Mouse (Mus musculus): Measurements from ENCODE around the gene Ccdc83. TPM values are rescaled to one million over a fixed set of nuclear protein-coding genes. Genes with fewer than 3 reads are reported as not detected.

Ccdc83 gene
- polyA plus RNA-seq, 1 experiment from 2014 or later = not detected

- Histone ChIP-seq H3K9ac (ENCODE audit: low read depth, low read length) (peak overlapping the region; percentile 46), H3K4me2 (replicated peaks; ENCODE audit: low read depth) (peak overlapping the region; percentile 90), H3K9me3 (ENCODE audit: control insufficient read depth) (no peaks in the 10 kb centered on the region), H3K4me1 (replicated peaks; ENCODE audit: control insufficient read depth, insufficient read depth, low read length) (no peaks in the 10 kb centered on the region), H3K4me3 (ENCODE audit: low read depth, low read length) (peak overlapping the region; percentile 57), H3K27ac (ENCODE audit: low read depth, low read length) (no peak overlapping the region; the same call in 1 of the 2 replicates), H3K36me3 (ENCODE audit: control insufficient read depth, insufficient read depth) (no peaks in the 10 kb centered on the region), H3K27me3 (replicated peaks; ENCODE audit: control insufficient read depth, insufficient read depth, low read length) (no peaks in the 10 kb centered on the region)
- 4% methylated on average over 27 of the region's 27 CpGs for WGBS
- ATAC-seq = no peak
- no peak for TF ChIP-seq CTCF (IDR thresholded peaks at IDR 0.05; ENCODE audit: low read depth)
Observed at GRCm38 (mm10) chr7:90302647-90303552, 37.3 kb upstream of the Ccdc83 start.

GRCm38 (mm10) chr7:90301942-90302646 lies 36.5 kb upstream of the Ccdc83 start, which contains the start of gene Sytl2:
Gene Sytl2, plus strand, starts transcription at chr7:90302252.
- Histone ChIP-seq H3K27me3 (replicated peaks; ENCODE audit: control insufficient read depth, insufficient read depth, low read length) (no peaks in the 10 kb centered on the region), H3K4me3 (ENCODE audit: low read depth, low read length) (peak within 1 kb of the TSS; percentile 57), H3K27ac (ENCODE audit: low read depth, low read length) (no peak within 1 kb of the TSS; the same call in 1 of the 2 replicates), H3K9ac (ENCODE audit: low read depth, low read length) (peak within 1 kb of the TSS; percentile 46), H3K9me3 (ENCODE audit: control insufficient read depth) (no peaks in the 10 kb centered on the region), H3K36me3 (ENCODE audit: control insufficient read depth, insufficient read depth) (no peaks in the 10 kb centered on the region), H3K4me1 (replicated peaks; ENCODE audit: control insufficient read depth, insufficient read depth, low read length) (no peaks in the 10 kb centered on the region), H3K4me2 (replicated peaks; ENCODE audit: low read depth) (peak within 1 kb of the TSS; percentile 90)
- peak; percentile 84 for ATAC-seq
- WGBS = 1% methylated on average over 37 of the region's 43 CpGs
- peak; percentile 30 for TF ChIP-seq CTCF (IDR thresholded peaks at IDR 0.05; ENCODE audit: low read depth)

- no peaks in the 10 kb centered on the region for H3K27me3 ChIP-seq (replicated peaks; ENCODE audit: control insufficient read depth, insufficient read depth, low read length)
- H3K36me3 ChIP-seq (ENCODE audit: control insufficient read depth, insufficient read depth) = no peaks in the 10 kb centered on the region
- H3K4me3 ChIP-seq (ENCODE audit: low read depth, low read length) = no peak overlapping the region
- ATAC-seq = no peak
- 83% methylated on average over 6 of the region's 6 CpGs for whole genome bisulfite sequencing
- H3K9ac ChIP-seq (ENCODE audit: low read depth, low read length) = no peak overlapping the region
- H3K27ac ChIP-seq (ENCODE audit: low read depth, low read length) = no peak overlapping the region
- no peaks in the 10 kb centered on the region for H3K9me3 ChIP-seq (ENCODE audit: control insufficient read depth)
- no peak overlapping the region for H3K4me2 ChIP-seq (replicated peaks; ENCODE audit: low read depth)
- TF ChIP-seq CTCF (IDR thresholded peaks at IDR 0.05; ENCODE audit: low read depth) = no peak
- no peaks in the 10 kb centered on the region for H3K4me1 ChIP-seq (replicated peaks; ENCODE audit: control insufficient read depth, insufficient read depth, low read length)
Observed at GRCm38 (mm10) chr7:90291885-90292284, 26.3 kb upstream of the Ccdc83 start.

- Histone ChIP-seq H3K27me3 (replicated peaks; ENCODE audit: control insufficient read depth, insufficient read depth, low read length) (no peaks in the 10 kb centered on the region), H3K9me3 (ENCODE audit: control insufficient read depth) (no peaks in the 10 kb centered on the region), H3K9ac (ENCODE audit: low read depth, low read length) (0 out of 2 replicates have a peak overlapping the region, but pooled peaks have one; percentile 11), H3K27ac (ENCODE audit: low read depth, low read length) (no peak overlapping the region), H3K4me3 (ENCODE audit: low read depth, low read length) (peak overlapping the region; percentile 7), H3K4me2 (replicated peaks; ENCODE audit: low read depth) (peak overlapping the region; percentile 49), H3K36me3 (ENCODE audit: control insufficient read depth, insufficient read depth) (no peaks in the 10 kb centered on the region), H3K4me1 (replicated peaks; ENCODE audit: control insufficient read depth, insufficient read depth, low read length) (no peaks in the 10 kb centered on the region)
- TF ChIP-seq CTCF (IDR thresholded peaks at IDR 0.05; ENCODE audit: low read depth) = no peak
- 25% methylated on average over 7 of the region's 7 CpGs for WGBS
- ATAC-seq = peak; percentile 41; the same call in 1 of the 2 replicates
Observed at GRCm38 (mm10) chr7:90284793-90285192, 19.2 kb upstream of the Ccdc83 start.

GRCm38 (mm10) chr7:90282786-90283185 lies 17.2 kb upstream of the Ccdc83 start:
- H3K9me3 ChIP-seq (ENCODE audit: control insufficient read depth) = no peaks in the 10 kb centered on the region
- 90% methylated on average over 1 of the region's 1 CpGs for WGBS
- no peak overlapping the region for H3K27ac ChIP-seq (ENCODE audit: low read depth, low read length)
- no peaks in the 10 kb centered on the region for H3K27me3 ChIP-seq (replicated peaks; ENCODE audit: control insufficient read depth, insufficient read depth, low read length)
- H3K4me2 ChIP-seq (replicated peaks; ENCODE audit: low read depth) = no peak overlapping the region
- no peaks in the 10 kb centered on the region for H3K36me3 ChIP-seq (ENCODE audit: control insufficient read depth, insufficient read depth)
- H3K4me3 ChIP-seq (ENCODE audit: low read depth, low read length) = no peak overlapping the region
- H3K4me1 ChIP-seq (replicated peaks; ENCODE audit: control insufficient read depth, insufficient read depth, low read length) = no peaks in the 10 kb centered on the region
- ATAC-seq = no peak
- TF ChIP-seq CTCF (IDR thresholded peaks at IDR 0.05; ENCODE audit: low read depth) = no peak
- H3K9ac ChIP-seq (ENCODE audit: low read depth, low read length) = no peak overlapping the region

Measured in intestine, postnatal 0 days (tissue).